Mouse (Mus musculus): Measurements from ENCODE around the gene Calm1. TPM values are rescaled to one million over a fixed set of nuclear protein-coding genes. Genes with fewer than 3 reads are reported as not detected.

Calm1 gene
- polyA plus RNA-seq, 1 experiment from 2014 or later = 783 TPM

GRCm38 (mm10) chr12:100225196-100225595 is 26.0 kb downstream of the Calm1 start:
- peaks cover 0 to 2% of the 10 kb centered on the region in 2 experiments; a peak in 2 of 4 replicates for H3K4me1 ChIP-seq (ENCODE audit: control insufficient read depth in 2 of 2, insufficient read depth in 2 of 2, low read length in 2 of 2)
- H3K9me3 ChIP-seq (ENCODE audit: control insufficient read depth, low read length) = no peaks in the 10 kb centered on the region
- H3K4me2 ChIP-seq (ENCODE audit: low read length) = no peak overlapping the region
- H3K27me3 ChIP-seq (ENCODE audit: control insufficient read depth, insufficient read depth, low read length) = no peaks in the 10 kb centered on the region
- no peak overlapping the region for H3K4me3 ChIP-seq (ENCODE audit: control insufficient read depth in 1 of 2, insufficient read depth in 1 of 2, low read depth in 1 of 2, low read length in 2 of 2)
- H3K27ac ChIP-seq (replicated peaks in 1 of 2; ENCODE audit: control insufficient read depth in 1 of 2, insufficient read depth in 1 of 2, low read depth in 2 of 2, low read length in 2 of 2) = no peak overlapping the region
- no peak for ATAC-seq (ENCODE audit: insufficient number of reproducible peaks, insufficient read depth, low FRiP score, low read depth)
- no peak overlapping the region for H3K9ac ChIP-seq (ENCODE audit: low read length)
- WGBS = 60% methylated on average over 4 of the region's 4 CpGs
- no peaks in the 10 kb centered on the region for H3K36me3 ChIP-seq (ENCODE audit: control insufficient read depth, insufficient read depth, low read length)

GRCm38 (mm10) chr12:100226073-100226472 is 26.8 kb downstream of the Calm1 start:
- H3K4me1 ChIP-seq (ENCODE audit: control insufficient read depth in 2 of 2, insufficient read depth in 2 of 2, low read length in 2 of 2) = peaks cover 0 to 2% of the 10 kb centered on the region in 2 experiments; a peak in 2 of 4 replicates
- no peak overlapping the region for H3K4me3 ChIP-seq (ENCODE audit: control insufficient read depth in 1 of 2, insufficient read depth in 1 of 2, low read depth in 1 of 2, low read length in 2 of 2)
- H3K27me3 ChIP-seq (ENCODE audit: control insufficient read depth, insufficient read depth, low read length) = no peaks in the 10 kb centered on the region
- H3K27ac ChIP-seq (replicated peaks in 1 of 2; ENCODE audit: control insufficient read depth in 1 of 2, insufficient read depth in 1 of 2, low read depth in 2 of 2, low read length in 2 of 2) = no peak overlapping the region
- ATAC-seq (ENCODE audit: insufficient number of reproducible peaks, insufficient read depth, low FRiP score, low read depth) = no peak
- no peaks in the 10 kb centered on the region for H3K36me3 ChIP-seq (ENCODE audit: control insufficient read depth, insufficient read depth, low read length)
- H3K9ac ChIP-seq (ENCODE audit: low read length) = no peak overlapping the region
- 64% methylated on average over 5 of the region's 5 CpGs for WGBS
- H3K9me3 ChIP-seq (ENCODE audit: control insufficient read depth, low read length) = no peaks in the 10 kb centered on the region
- H3K4me2 ChIP-seq (ENCODE audit: low read length) = no peak overlapping the region

GRCm38 (mm10) chr12:100226621-100227020 is 27.4 kb downstream of the Calm1 start:
- ATAC-seq (ENCODE audit: insufficient number of reproducible peaks, insufficient read depth, low FRiP score, low read depth) = no peak
- H3K27me3 ChIP-seq (ENCODE audit: control insufficient read depth, insufficient read depth, low read length) = no peaks in the 10 kb centered on the region
- H3K4me2 ChIP-seq (ENCODE audit: low read length) = no peak overlapping the region
- no peaks in the 10 kb centered on the region for H3K36me3 ChIP-seq (ENCODE audit: control insufficient read depth, insufficient read depth, low read length)
- no peaks in the 10 kb centered on the region for H3K9me3 ChIP-seq (ENCODE audit: control insufficient read depth, low read length)
- H3K4me3 ChIP-seq (ENCODE audit: control insufficient read depth in 1 of 2, insufficient read depth in 1 of 2, low read depth in 1 of 2, low read length in 2 of 2) = no peak overlapping the region
- H3K27ac ChIP-seq (replicated peaks in 1 of 2; ENCODE audit: control insufficient read depth in 1 of 2, insufficient read depth in 1 of 2, low read depth in 2 of 2, low read length in 2 of 2) = no peak overlapping the region
- no peak overlapping the region for H3K9ac ChIP-seq (ENCODE audit: low read length)
- 59% methylated on average over 8 of the region's 8 CpGs for WGBS
- H3K4me1 ChIP-seq (ENCODE audit: control insufficient read depth in 2 of 2, insufficient read depth in 2 of 2, low read length in 2 of 2) = peaks cover 0 to 2% of the 10 kb centered on the region in 2 experiments; a peak in 2 of 4 replicates

- Histone ChIP-seq H3K36me3 (ENCODE audit: control insufficient read depth, insufficient read depth, low read length) (no peaks in the 10 kb centered on the region), H3K4me2 (ENCODE audit: low read length) (no peak overlapping the region), H3K4me1 (ENCODE audit: control insufficient read depth in 2 of 2, insufficient read depth in 2 of 2, low read length in 2 of 2) (peaks cover 0 to 2% of the 10 kb centered on the region in 2 experiments; a peak in 2 of 4 replicates), H3K9me3 (ENCODE audit: control insufficient read depth, low read length) (no peaks in the 10 kb centered on the region), H3K27me3 (ENCODE audit: control insufficient read depth, insufficient read depth, low read length) (no peaks in the 10 kb centered on the region), H3K4me3 (ENCODE audit: control insufficient read depth in 1 of 2, insufficient read depth in 1 of 2, low read depth in 1 of 2, low read length in 2 of 2) (no peak overlapping the region), H3K9ac (ENCODE audit: low read length) (no peak overlapping the region), H3K27ac (replicated peaks in 1 of 2; ENCODE audit: control insufficient read depth in 1 of 2, insufficient read depth in 1 of 2, low read depth in 2 of 2, low read length in 2 of 2) (no peak overlapping the region)
- 54% methylated on average over 11 of the region's 11 CpGs for WGBS
- ATAC-seq (ENCODE audit: insufficient number of reproducible peaks, insufficient read depth, low FRiP score, low read depth) = no peak
These were observed 28.9 kb downstream of the Calm1 start for GRCm38 (mm10) chr12:100228041-100228725.

GRCm38 (mm10) chr12:100234201-100234600 is 35.0 kb downstream of the Calm1 start:
- Histone ChIP-seq H3K9me3 (ENCODE audit: control insufficient read depth, low read length) (no peaks in the 10 kb centered on the region), H3K4me3 (ENCODE audit: control insufficient read depth in 1 of 2, insufficient read depth in 1 of 2, low read depth in 1 of 2, low read length in 2 of 2) (no peak overlapping the region), H3K4me1 (ENCODE audit: control insufficient read depth in 2 of 2, insufficient read depth in 2 of 2, low read length in 2 of 2) (no peaks in the 10 kb centered on the region), H3K27ac (replicated peaks in 1 of 2; ENCODE audit: control insufficient read depth in 1 of 2, insufficient read depth in 1 of 2, low read depth in 2 of 2, low read length in 2 of 2) (no peak overlapping the region), H3K36me3 (ENCODE audit: control insufficient read depth, insufficient read depth, low read length) (no peaks in the 10 kb centered on the region), H3K9ac (ENCODE audit: low read length) (no peak overlapping the region), H3K4me2 (ENCODE audit: low read length) (no peak overlapping the region), H3K27me3 (ENCODE audit: control insufficient read depth, insufficient read depth, low read length) (no peaks in the 10 kb centered on the region)
- no peak for ATAC-seq (ENCODE audit: insufficient number of reproducible peaks, insufficient read depth, low FRiP score, low read depth)
- 84% methylated on average over 5 of the region's 5 CpGs for WGBS

- Histone ChIP-seq H3K27ac (replicated peaks in 1 of 2; ENCODE audit: control insufficient read depth in 1 of 2, insufficient read depth in 1 of 2, low read depth in 2 of 2, low read length in 2 of 2) (no peak overlapping the region), H3K36me3 (ENCODE audit: control insufficient read depth, insufficient read depth, low read length) (no peaks in the 10 kb centered on the region), H3K4me3 (ENCODE audit: control insufficient read depth in 1 of 2, insufficient read depth in 1 of 2, low read depth in 1 of 2, low read length in 2 of 2) (no peak overlapping the region), H3K9ac (ENCODE audit: low read length) (no peak overlapping the region), H3K4me2 (ENCODE audit: low read length) (no peak overlapping the region), H3K9me3 (ENCODE audit: control insufficient read depth, low read length) (no peaks in the 10 kb centered on the region), H3K27me3 (ENCODE audit: control insufficient read depth, insufficient read depth, low read length) (no peaks in the 10 kb centered on the region), H3K4me1 (ENCODE audit: control insufficient read depth in 2 of 2, insufficient read depth in 2 of 2, low read length in 2 of 2) (no peaks in the 10 kb centered on the region)
- 61% methylated on average over 7 of the region's 7 CpGs for WGBS
- no peak for ATAC-seq (ENCODE audit: insufficient number of reproducible peaks, insufficient read depth, low FRiP score, low read depth)
These were observed 35.7 kb downstream of the Calm1 start for GRCm38 (mm10) chr12:100234919-100235318.

- no peak overlapping the region for H3K9ac ChIP-seq (ENCODE audit: low read length)
- H3K27me3 ChIP-seq (ENCODE audit: control insufficient read depth, insufficient read depth, low read length) = no peaks in the 10 kb centered on the region
- no peaks in the 10 kb centered on the region for H3K36me3 ChIP-seq (ENCODE audit: control insufficient read depth, insufficient read depth, low read length)
- no peaks in the 10 kb centered on the region for H3K4me1 ChIP-seq (ENCODE audit: control insufficient read depth in 2 of 2, insufficient read depth in 2 of 2, low read length in 2 of 2)
- WGBS = 33% methylated on average over 5 of the region's 5 CpGs
- no peak overlapping the region for H3K4me3 ChIP-seq (ENCODE audit: control insufficient read depth in 1 of 2, insufficient read depth in 1 of 2, low read depth in 1 of 2, low read length in 2 of 2)
- H3K4me2 ChIP-seq (ENCODE audit: low read length) = no peak overlapping the region
- no peak for ATAC-seq (ENCODE audit: insufficient number of reproducible peaks, insufficient read depth, low FRiP score, low read depth)
- no peak overlapping the region for H3K27ac ChIP-seq (replicated peaks in 1 of 2; ENCODE audit: control insufficient read depth in 1 of 2, insufficient read depth in 1 of 2, low read depth in 2 of 2, low read length in 2 of 2)
- no peaks in the 10 kb centered on the region for H3K9me3 ChIP-seq (ENCODE audit: control insufficient read depth, low read length)
These were observed 36.2 kb downstream of the Calm1 start for GRCm38 (mm10) chr12:100235423-100235822.

- ATAC-seq (ENCODE audit: insufficient number of reproducible peaks, insufficient read depth, low FRiP score, low read depth) = no peak
- no peak overlapping the region for H3K4me3 ChIP-seq (ENCODE audit: control insufficient read depth in 1 of 2, insufficient read depth in 1 of 2, low read depth in 1 of 2, low read length in 2 of 2)
These were observed 40.2 kb downstream of the Calm1 start for GRCm38 (mm10) chr12:100239404-100239803.

More at GRCm38 (mm10) chr12:100239404-100239803, 40.2 kb downstream of the Calm1 start:
- H3K9me3 ChIP-seq (ENCODE audit: control insufficient read depth, low read length) = no peaks in the 10 kb centered on the region
- no peak overlapping the region for H3K9ac ChIP-seq (ENCODE audit: low read length)
- no peaks in the 10 kb centered on the region for H3K36me3 ChIP-seq (ENCODE audit: control insufficient read depth, insufficient read depth, low read length)
- H3K27me3 ChIP-seq (ENCODE audit: control insufficient read depth, insufficient read depth, low read length) = no peaks in the 10 kb centered on the region
- no peak overlapping the region for H3K4me2 ChIP-seq (ENCODE audit: low read length)
- H3K4me1 ChIP-seq (ENCODE audit: control insufficient read depth in 2 of 2, insufficient read depth in 2 of 2, low read length in 2 of 2) = peaks cover 0 to 2% of the 10 kb centered on the region in 2 experiments; a peak in 1 of 4 replicates
- H3K27ac ChIP-seq (replicated peaks in 1 of 2; ENCODE audit: control insufficient read depth in 1 of 2, insufficient read depth in 1 of 2, low read depth in 2 of 2, low read length in 2 of 2) = no peak overlapping the region
- 74% methylated on average over 7 of the region's 7 CpGs for WGBS

Measured in heart, embryonic 14.5 days (tissue).